Mouse (Mus musculus): ENCODE data around the gene Patl2. TPM values are rescaled to one million over a fixed set of nuclear protein-coding genes. Genes with fewer than 3 reads are reported as not detected.
A peak's percentile ranks its signal among the peaks of the same experiment; 100 is the strongest.

The Patl2 gene
- polyA plus RNA-seq, 2 experiments: 0.03 to 0.17 TPM

- no peak overlapping the region for H3K27ac ChIP-seq (replicated peaks; ENCODE audit: low read depth, low read length)
- DNase-seq (ENCODE audit: low spot score): no peak
- H3K4me3 ChIP-seq (replicated peaks; ENCODE audit: low read length): no peak overlapping the region
- no peak overlapping the region for H3K9ac ChIP-seq (ENCODE audit: low read depth, low read length, severe bottlenecking)
- H3K27me3 ChIP-seq (ENCODE audit: control insufficient read depth, insufficient read depth, low read length): no peaks in the 10 kb centered on the region
- no peaks in the 10 kb centered on the region for H3K36me3 ChIP-seq (ENCODE audit: control insufficient read depth, insufficient read depth, low read length)
- no peaks in the 10 kb centered on the region for H3K4me1 ChIP-seq (ENCODE audit: control insufficient read depth, insufficient read depth, low read length)
- no peak for ATAC-seq (ENCODE audit: low FRiP score, low read depth)
- H3K4me2 ChIP-seq (replicated peaks; ENCODE audit: low read depth, low read length, severe bottlenecking): no peak overlapping the region
- no peak for TF ChIP-seq POLR2A (IDR thresholded peaks at IDR 0.05; ENCODE audit: borderline replicate concordance, extremely low read depth, insufficient read depth, insufficient read length)
- no peaks in the 10 kb centered on the region for H3K9me3 ChIP-seq (ENCODE audit: control insufficient read depth, low read length)
- 96% methylated on average over 2 of the region's 2 CpGs for WGBS
Observed at GRCm38 (mm10) chr2:122172188-122172587, 13.8 kb downstream of the Patl2 start.

- Histone ChIP-seq H3K9ac (ENCODE audit: low read depth, low read length, severe bottlenecking) (no peak overlapping the region), H3K4me1 (ENCODE audit: control insufficient read depth, insufficient read depth, low read length) (no peaks in the 10 kb centered on the region), H3K36me3 (ENCODE audit: control insufficient read depth, insufficient read depth, low read length) (no peaks in the 10 kb centered on the region), H3K4me2 (replicated peaks; ENCODE audit: low read depth, low read length, severe bottlenecking) (no peak overlapping the region), H3K9me3 (ENCODE audit: control insufficient read depth, low read length) (no peaks in the 10 kb centered on the region), H3K27me3 (ENCODE audit: control insufficient read depth, insufficient read depth, low read length) (no peaks in the 10 kb centered on the region), H3K27ac (replicated peaks; ENCODE audit: low read depth, low read length) (no peak overlapping the region), H3K4me3 (replicated peaks; ENCODE audit: low read length) (no peak overlapping the region)
- no peak for ATAC-seq (ENCODE audit: low FRiP score, low read depth)
- TF ChIP-seq POLR2A (IDR thresholded peaks at IDR 0.05; ENCODE audit: borderline replicate concordance, extremely low read depth, insufficient read depth, insufficient read length): no peak
- no peak for DNase-seq (ENCODE audit: low spot score)
- WGBS: 86% methylated on average over 6 of the region's 6 CpGs
Observed at GRCm38 (mm10) chr2:122171292-122171691, 14.7 kb downstream of the Patl2 start.

- H3K27me3 ChIP-seq (ENCODE audit: control insufficient read depth, insufficient read depth, low read length): no peaks in the 10 kb centered on the region
- no peak overlapping the region for H3K4me2 ChIP-seq (replicated peaks; ENCODE audit: low read depth, low read length, severe bottlenecking)
- 73% methylated on average over 11 of the region's 11 CpGs for WGBS
- H3K9me3 ChIP-seq (ENCODE audit: control insufficient read depth, low read length): no peaks in the 10 kb centered on the region
- H3K4me3 ChIP-seq (replicated peaks; ENCODE audit: low read length): no peak overlapping the region
- no peaks in the 10 kb centered on the region for H3K36me3 ChIP-seq (ENCODE audit: control insufficient read depth, insufficient read depth, low read length)
- DNase-seq (ENCODE audit: low spot score) (no peak), ATAC-seq (ENCODE audit: low FRiP score, low read depth) (no peak)
- H3K4me1 ChIP-seq (ENCODE audit: control insufficient read depth, insufficient read depth, low read length): 0 out of 2 replicates have a peak, but pooled peaks cover 4% of the 10 kb centered on the region
- no peak overlapping the region for H3K9ac ChIP-seq (ENCODE audit: low read depth, low read length, severe bottlenecking)
- no peak for TF ChIP-seq POLR2A (IDR thresholded peaks at IDR 0.05; ENCODE audit: borderline replicate concordance, extremely low read depth, insufficient read depth, insufficient read length)
- peak overlapping the region; percentile 29; the same call in 1 of the 2 replicates for H3K27ac ChIP-seq (replicated peaks; ENCODE audit: low read depth, low read length)
Observed at GRCm38 (mm10) chr2:122164293-122164692, 21.7 kb downstream of the Patl2 start.

GRCm38 (mm10) chr2:122163430-122164195 lies 22.4 kb downstream of the Patl2 start:
- Histone ChIP-seq H3K27ac (replicated peaks; ENCODE audit: low read depth, low read length) (no peak overlapping the region), H3K36me3 (ENCODE audit: control insufficient read depth, insufficient read depth, low read length) (no peaks in the 10 kb centered on the region), H3K4me3 (replicated peaks; ENCODE audit: low read length) (no peak overlapping the region), H3K27me3 (ENCODE audit: control insufficient read depth, insufficient read depth, low read length) (no peaks in the 10 kb centered on the region), H3K9ac (ENCODE audit: low read depth, low read length, severe bottlenecking) (no peak overlapping the region), H3K4me2 (replicated peaks; ENCODE audit: low read depth, low read length, severe bottlenecking) (no peak overlapping the region), H3K9me3 (ENCODE audit: control insufficient read depth, low read length) (no peaks in the 10 kb centered on the region), H3K4me1 (ENCODE audit: control insufficient read depth, insufficient read depth, low read length) (0 out of 2 replicates have a peak, but pooled peaks cover 4% of the 10 kb centered on the region)
- ATAC-seq (ENCODE audit: low FRiP score, low read depth) (no peak), DNase-seq (ENCODE audit: low spot score) (no peak)
- WGBS: 61% methylated on average over 13 of the region's 13 CpGs
- no peak for TF ChIP-seq POLR2A (IDR thresholded peaks at IDR 0.05; ENCODE audit: borderline replicate concordance, extremely low read depth, insufficient read depth, insufficient read length)

- 0 out of 2 replicates have a peak, but pooled peaks cover 4% of the 10 kb centered on the region for H3K4me1 ChIP-seq (ENCODE audit: control insufficient read depth, insufficient read depth, low read length)
- H3K27ac ChIP-seq (replicated peaks; ENCODE audit: low read depth, low read length): no peak overlapping the region
- TF ChIP-seq POLR2A (IDR thresholded peaks at IDR 0.05; ENCODE audit: borderline replicate concordance, extremely low read depth, insufficient read depth, insufficient read length): no peak
- no peaks in the 10 kb centered on the region for H3K36me3 ChIP-seq (ENCODE audit: control insufficient read depth, insufficient read depth, low read length)
- DNase-seq (ENCODE audit: low spot score): no peak
- H3K9ac ChIP-seq (ENCODE audit: low read depth, low read length, severe bottlenecking): no peak overlapping the region
- no peaks in the 10 kb centered on the region for H3K27me3 ChIP-seq (ENCODE audit: control insufficient read depth, insufficient read depth, low read length)
- no peak overlapping the region for H3K4me3 ChIP-seq (replicated peaks; ENCODE audit: low read length)
- no peaks in the 10 kb centered on the region for H3K9me3 ChIP-seq (ENCODE audit: control insufficient read depth, low read length)
- H3K4me2 ChIP-seq (replicated peaks; ENCODE audit: low read depth, low read length, severe bottlenecking): no peak overlapping the region
- WGBS: 84% methylated on average over 2 of the region's 2 CpGs
- no peak for ATAC-seq (ENCODE audit: low FRiP score, low read depth)
Observed at GRCm38 (mm10) chr2:122162529-122162928, 23.5 kb downstream of the Patl2 start.
